Mouse (Mus musculus) midbrain, embryonic 12.5 days (tissue): ENCODE results near the gene Mmd. TPM values are rescaled to one million over a fixed set of nuclear protein-coding genes. Genes with fewer than 3 reads are reported as not detected.

Source experiments
- polyA plus RNA-seq: library from polyadenylated mRNA; unstranded; fragments of >200 nt; fragmentation: Nextera tagmentation; extraction: Ambion mirVana; gene quantifications from 2 replicates; pipeline ENCODE4 v1.2.1, GENCODE M21; 2016

Gene Mmd
- polyA plus RNA-seq, 1 experiment from 2014 or later: 62.2 TPM

Other genes starting within 250 kb of the Mmd start
- 6.2 and 8.0 TPM in 2 replicates for gene Pctp, start 246.6 kb upstream of the Mmd start, polyA plus RNA-seq
- 6.0 and 8.2 TPM in 2 replicates for gene Tmem100, start 219.1 kb upstream of the Mmd start, polyA plus RNA-seq
- gene Gm45716, start 61.8 kb upstream of the Mmd start, polyA plus RNA-seq: 21.1 and 22.9 TPM in 2 replicates
- gene Hlf, start 141.4 kb downstream of the Mmd start, polyA plus RNA-seq: 4.2 and 5.3 TPM in 2 replicates